Mouse (Mus musculus) CH12F3 (cell line): ENCODE data around the gene Olfr668.
"Not testable (repeated sequence)": the region's sequence is repeated elsewhere in the genome, so short reads cannot be mapped to it uniquely, and the experiment has no call there.

Experiments used
- in situ Hi-C: fragments of 300-500 bp; cut with MboI; formaldehyde crosslinking; loops from 2 replicates; pipeline ENCODE4 v1.14.3; 2020; ENCODE audit warnings: low sequenced_read_pairs

Gene Olfr668

GRCm38 (mm10) chr7:104927957-104928356 lies at the start of gene Olfr668:
TSS of gene Olfr668 (minus strand) at chr7:104928057.
- in situ Hi-C loops: no loop called here

- in situ Hi-C loops: not testable (repeated sequence)
Measured at GRCm38 (mm10) chr7:104972507-104972906, 44.6 kb upstream of the Olfr668 start.

- in situ Hi-C loops: no loop called here
Measured at GRCm38 (mm10) chr7:104962520-104962919, 34.7 kb upstream of the Olfr668 start, which contains the start of gene Olfr670. TSS of gene Olfr670 (minus strand) at chr7:104962620.

- in situ Hi-C loops: not testable (repeated sequence)
Measured at GRCm38 (mm10) chr7:104950234-104950633, 22.4 kb upstream of the Olfr668 start.

- in situ Hi-C loops: no loop called here
Measured at GRCm38 (mm10) chr7:104933940-104934339, 6.1 kb upstream of the Olfr668 start, which contains the start of gene Olfr669. TSS of gene Olfr669 (plus strand) at chr7:104934240.

GRCm38 (mm10) chr7:104921382-104921781 lies 6.5 kb downstream of the Olfr668 start, which contains the start of gene Olfr667:
TSS of gene Olfr667 (minus strand) at chr7:104921482.
- in situ Hi-C loops: no loop called here

- in situ Hi-C loops: no loop called here
Measured at GRCm38 (mm10) chr7:104895852-104896251, 32.0 kb downstream of the Olfr668 start, which contains the start of gene Olfr666. TSS of gene Olfr666 (minus strand) at chr7:104895952.

- in situ Hi-C loops: no loop called here
Measured at GRCm38 (mm10) chr7:104877731-104878130, 50.1 kb downstream of the Olfr668 start, which contains the start of gene Olfr665. TSS of gene Olfr665 (plus strand) at chr7:104878031.
